Mouse (Mus musculus): ENCODE data around the gene Mapk14. TPM values are rescaled to one million over a fixed set of nuclear protein-coding genes. Genes with fewer than 3 reads are reported as not detected.

Gene Mapk14
- total and polyA plus RNA-seq, 3 experiments, result 22.6 to 59.8 (median 27.6) TPM

- no peak overlapping the region for H3K4me3 ChIP-seq (replicated peaks in 1 of 3; ENCODE audit: low read depth in 2 of 3, low read length in 2 of 3, poor library complexity in 1 of 3)
- no peaks in the 10 kb centered on the region for H3K36me3 ChIP-seq (replicated peaks in 1 of 2; ENCODE audit: control insufficient read depth in 1 of 2, insufficient read depth in 1 of 2, low read length in 1 of 2)
- peaks cover 0 to 15% of the 10 kb centered on the region in 2 experiments; a peak in 2 of 4 replicates for H3K4me1 ChIP-seq (ENCODE audit: control insufficient read depth in 1 of 2, insufficient read depth in 2 of 2)
- H3K27ac ChIP-seq (ENCODE audit: insufficient read depth, low read depth), result no peak overlapping the region
- no peak for DNase-seq (ENCODE audit: extremely low read depth)
- TF ChIP-seq RAD21 (IDR thresholded peaks at IDR 0.05; ENCODE audit: low read depth, low read length), result no peak
- no peak for TF ChIP-seq ELF1 (IDR thresholded peaks at IDR 0.05; ENCODE audit: low read depth, low read length)
- TF ChIP-seq SMC3 (IDR thresholded peaks at IDR 0.05; ENCODE audit: low read depth, low read length), result no peak
- TF ChIP-seq MAZ (IDR thresholded peaks at IDR 0.05; ENCODE audit: low read depth, low read length), result no peak
- no peak for TF ChIP-seq ZMIZ1 (IDR thresholded peaks at IDR 0.05; ENCODE audit: low read depth, low read length)
- H3K27me3 ChIP-seq (replicated peaks), result peaks cover 1% of the 10 kb centered on the region
- no peaks in the 10 kb centered on the region for H3K79me2 ChIP-seq (replicated peaks; ENCODE audit: control insufficient read depth, extremely low read depth, insufficient read depth, poor library complexity, severe bottlenecking)
- H3K9me3 ChIP-seq (replicated peaks; ENCODE audit: low read length), result peaks cover 7% of the 10 kb centered on the region
- dilution Hi-C loops (cut with MboI; ENCODE audit: extremely low pct_ligation_motif_present, extremely low pct_unique_long_range_greater_than_20kb, low sequenced_read_pairs), result no loop called here
- no peak overlapping the region for H3K4me2 ChIP-seq (ENCODE audit: insufficient read depth, low read depth, poor library complexity, severe bottlenecking)
- H3K9ac ChIP-seq (ENCODE audit: insufficient read depth, low read depth), result no peak overlapping the region
- in situ Hi-C loops (cut with MboI; ENCODE audit: low pct_ligation_motif_present, low pct_unique_long_range_greater_than_20kb, low sequenced_read_pairs), result loop anchor here (10.0 kb wide), 1 partner anchor 97 kb away; no protein-coding TSS in a partner anchor
Measured at GRCm38 (mm10) chr17:28777231-28778005, 86.3 kb downstream of the Mapk14 start.

DNA sequence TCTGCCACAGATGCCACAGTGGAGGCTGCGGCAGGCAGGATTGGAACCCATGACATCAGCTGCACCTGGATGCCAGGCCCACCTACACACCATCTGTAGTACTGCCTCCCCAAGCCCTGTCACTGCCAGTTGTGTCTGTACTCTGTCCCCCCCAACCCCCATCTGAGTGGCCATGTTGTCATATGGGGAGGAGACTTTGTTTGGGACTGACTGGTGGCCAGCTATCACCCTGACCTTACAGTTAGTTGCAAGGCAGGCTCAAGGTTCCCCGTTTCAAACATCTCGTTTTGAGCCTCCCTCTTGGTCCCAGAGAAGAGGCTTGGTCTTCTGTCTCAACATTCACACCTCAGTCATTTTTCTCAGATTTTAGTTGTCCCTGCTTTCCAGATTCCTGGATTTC is 88.6 kb downstream of the Mapk14 start:
- Histone ChIP-seq H3K9ac (ENCODE audit: insufficient read depth, low read depth) (no peak overlapping the region), H3K36me3 (replicated peaks in 1 of 2; ENCODE audit: control insufficient read depth in 1 of 2, insufficient read depth in 1 of 2, low read length in 1 of 2) (no peaks in the 10 kb centered on the region), H3K27me3 (replicated peaks) (no peaks in the 10 kb centered on the region), H3K79me2 (replicated peaks; ENCODE audit: control insufficient read depth, extremely low read depth, insufficient read depth, poor library complexity, severe bottlenecking) (no peaks in the 10 kb centered on the region), H3K27ac (ENCODE audit: insufficient read depth, low read depth) (no peak overlapping the region), H3K4me1 (ENCODE audit: control insufficient read depth in 1 of 2, insufficient read depth in 2 of 2) (peaks cover 0 to 15% of the 10 kb centered on the region in 2 experiments; a peak in 2 of 4 replicates), H3K4me2 (ENCODE audit: insufficient read depth, low read depth, poor library complexity, severe bottlenecking) (no peak overlapping the region), H3K9me3 (replicated peaks; ENCODE audit: low read length) (peaks cover 2% of the 10 kb centered on the region), H3K4me3 (replicated peaks in 1 of 3; ENCODE audit: low read depth in 2 of 3, low read length in 2 of 3, poor library complexity in 1 of 3) (no peak overlapping the region)
- dilution Hi-C loops (cut with MboI; ENCODE audit: extremely low pct_ligation_motif_present, extremely low pct_unique_long_range_greater_than_20kb, low sequenced_read_pairs), result no loop called here
- TF ChIP-seq SMC3 (IDR thresholded peaks at IDR 0.05; ENCODE audit: low read depth, low read length), result no peak
- TF ChIP-seq RAD21 (IDR thresholded peaks at IDR 0.05; ENCODE audit: low read depth, low read length), result no peak
- TF ChIP-seq POLR2A (IDR thresholded peaks at IDR 0.05; ENCODE audit: low read depth, low read length), result no peak
- TF ChIP-seq ZNF384 (IDR thresholded peaks at IDR 0.05; ENCODE audit: low read depth, low read length), result no peak
- no peak for TF ChIP-seq USF1 (IDR thresholded peaks at IDR 0.05; ENCODE audit: low read depth, low read length)
- TF ChIP-seq E2F4 (IDR thresholded peaks at IDR 0.05; ENCODE audit: insufficient replicate concordance, low read depth, low read length), result no peak
- TF ChIP-seq ETS1 (conservative IDR thresholded peaks at IDR 0.05; ENCODE audit: low read depth, low read length), result no peak
- TF ChIP-seq TBP (conservative IDR thresholded peaks at IDR 0.05; ENCODE audit: low read depth, low read length), result no peak
- TF ChIP-seq NELFE (IDR thresholded peaks at IDR 0.05; ENCODE audit: low read depth, low read length), result no peak
- TF ChIP-seq MAFK (IDR thresholded peaks at IDR 0.05; ENCODE audit: insufficient replicate concordance, low read length), result no peak
- DNase-seq (ENCODE audit: extremely low read depth), result no peak
- in situ Hi-C loops (cut with MboI; ENCODE audit: low pct_ligation_motif_present, low pct_unique_long_range_greater_than_20kb, low sequenced_read_pairs), result loop anchor here (10.0 kb wide), 1 partner anchor 95 kb away; no protein-coding TSS in a partner anchor

Measured in CH12.LX (cell line).